30 mouse cellular contexts compared by ENCODE assay signal in the genomic region with DNA sequence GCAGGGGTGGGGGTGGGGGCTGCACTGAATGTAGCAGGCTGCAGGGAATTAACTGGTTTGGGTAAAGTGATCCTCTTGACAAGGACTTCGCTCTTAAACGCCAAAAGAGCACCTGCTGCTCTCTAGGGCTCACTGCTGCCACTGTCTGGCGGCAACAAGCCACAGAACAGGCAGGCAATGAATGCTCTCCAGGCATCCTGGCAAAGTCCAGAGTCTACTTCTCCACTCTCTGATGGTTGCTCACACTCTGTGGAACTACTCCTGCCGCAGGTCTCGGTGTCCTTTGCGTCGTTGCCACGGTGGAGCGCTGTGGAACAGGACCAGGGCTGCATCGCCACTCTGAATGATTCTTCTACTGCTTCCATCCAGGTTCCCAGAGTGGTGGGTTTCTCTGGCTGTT. TPM values are rescaled to one million over a fixed set of nuclear protein-coding genes. Genes with fewer than 3 reads are reported as not detected.
DNase-seq lines count a peak whose midpoint lies in the region; ATAC-seq and TF ChIP-seq lines count a peak whose summit lies in the region.
"Not testable (repeated sequence)": the region's sequence is repeated elsewhere in the genome, so short reads cannot be mapped to it uniquely, and the experiment has no call there.
"Had no signal": no experiment of that assay in that cellular context is flagged by ENCODE, and none has a peak within 500 bp of the region (broad histone marks: within the 10 kb centered on the region; RNA-seq: fewer than 3 reads in every experiment).

No protein-coding gene starts in this region.

- DNase-seq in liver, embryonic 11.5 days (ENCODE audit: low spot score); midbrain, embryonic 11.5 days (ENCODE audit: low spot score, missing footprints); stomach, postnatal 0 days (ENCODE audit: low spot score): not testable (repeated sequence)

- H3K4me1 ChIP-seq in forebrain, embryonic 13.5 days; hindbrain, embryonic 16.5 days (ENCODE audit: control insufficient read depth, insufficient read depth, low read depth, low read length); intestine, postnatal 0 days (replicated peaks; ENCODE audit: control insufficient read depth, insufficient read depth, low read length); liver, embryonic 11.5 days (replicated peaks; ENCODE audit: control insufficient read depth, insufficient read depth, low read length); midbrain, embryonic 11.5 days (ENCODE audit: control insufficient read depth, insufficient read depth, low read length); midbrain, embryonic 16.5 days (ENCODE audit: control insufficient read depth, insufficient read depth, low read length); stomach, postnatal 0 days (replicated peaks; ENCODE audit: control insufficient read depth, insufficient read depth): not testable (repeated sequence)

- not testable (repeated sequence) for H3K9ac ChIP-seq in forebrain, embryonic 13.5 days; hindbrain, embryonic 16.5 days (ENCODE audit: low read depth, low read length); intestine, postnatal 0 days (ENCODE audit: low read depth, low read length); liver, embryonic 11.5 days (ENCODE audit: low read depth, low read length); midbrain, embryonic 11.5 days (ENCODE audit: low read length); midbrain, embryonic 16.5 days (ENCODE audit: low read depth, low read length); stomach, postnatal 0 days (ENCODE audit: low read length)

- TF ChIP-seq EP300 in stomach, postnatal 0 days (optimal IDR thresholded peaks at IDR 0.05), result not testable (repeated sequence)

- H3K4me2 ChIP-seq in forebrain, embryonic 13.5 days; hindbrain, embryonic 16.5 days (ENCODE audit: low read length); intestine, postnatal 0 days (replicated peaks; ENCODE audit: low read depth); liver, embryonic 11.5 days; midbrain, embryonic 11.5 days; midbrain, embryonic 16.5 days (ENCODE audit: low read length); stomach, postnatal 0 days (replicated peaks; ENCODE audit: low read depth): not testable (repeated sequence)

- not testable (repeated sequence) for H3K36me3 ChIP-seq in forebrain, embryonic 13.5 days (ENCODE audit: poor library complexity, severe bottlenecking); hindbrain, embryonic 16.5 days (ENCODE audit: control insufficient read depth, insufficient read depth, low read length); intestine, postnatal 0 days (ENCODE audit: control insufficient read depth, insufficient read depth); liver, embryonic 11.5 days (ENCODE audit: control insufficient read depth, insufficient read depth, low read length); midbrain, embryonic 11.5 days (ENCODE audit: control insufficient read depth, insufficient read depth, low read length); midbrain, embryonic 16.5 days (ENCODE audit: control insufficient read depth, insufficient read depth, low read length); stomach, postnatal 0 days (ENCODE audit: control insufficient read depth, insufficient read depth, low read length)

- H3K4me3 ChIP-seq in forebrain, embryonic 13.5 days; hindbrain, embryonic 16.5 days (ENCODE audit: low read length); intestine, postnatal 0 days (ENCODE audit: low read depth, low read length); liver, embryonic 11.5 days (ENCODE audit: low read depth, low read length); midbrain, embryonic 11.5 days (ENCODE audit: low read depth, low read length); midbrain, embryonic 16.5 days (ENCODE audit: low read depth, low read length); stomach, postnatal 0 days (ENCODE audit: low read depth, low read length): not testable (repeated sequence)

- H3K27me3 ChIP-seq in forebrain, embryonic 13.5 days, result peaks cover 26% of the 10 kb centered on the region
- not testable (repeated sequence) for H3K27me3 ChIP-seq in hindbrain, embryonic 16.5 days (replicated peaks; ENCODE audit: control insufficient read depth, insufficient read depth, low read length); intestine, postnatal 0 days (replicated peaks; ENCODE audit: control insufficient read depth, insufficient read depth, low read length); midbrain, embryonic 16.5 days (ENCODE audit: control insufficient read depth, insufficient read depth, low read depth, low read length); stomach, postnatal 0 days (ENCODE audit: control insufficient read depth, insufficient read depth, low read length)
- peaks cover 11% of the 10 kb centered on the region for H3K27me3 ChIP-seq in liver, embryonic 11.5 days (replicated peaks; ENCODE audit: control insufficient read depth, insufficient read depth, low read length)
- H3K27me3 ChIP-seq in midbrain, embryonic 11.5 days (ENCODE audit: control insufficient read depth, insufficient read depth, low read length), result peaks cover 12% of the 10 kb centered on the region

- 0% methylated on average over 3 of the region's 10 CpGs for WGBS in forebrain, embryonic 13.5 days
- 0% methylated on average over 3 of the region's 10 CpGs for WGBS in hindbrain, embryonic 16.5 days
- WGBS in intestine, postnatal 0 days, result 1% methylated on average over 3 of the region's 10 CpGs
- WGBS in liver, embryonic 11.5 days, result 6% methylated on average over 3 of the region's 10 CpGs
- WGBS in midbrain, embryonic 11.5 days, result 0% methylated on average over 3 of the region's 10 CpGs
- 0% methylated on average over 3 of the region's 10 CpGs for WGBS in midbrain, embryonic 16.5 days
- 3% methylated on average over 3 of the region's 10 CpGs for WGBS in stomach, postnatal 0 days

- not testable (repeated sequence) for H3K27ac ChIP-seq in forebrain, embryonic 13.5 days; hindbrain, embryonic 16.5 days (ENCODE audit: low read depth, low read length); intestine, postnatal 0 days (ENCODE audit: low read depth, low read length); liver, embryonic 11.5 days (ENCODE audit: low read depth, low read length); midbrain, embryonic 11.5 days (ENCODE audit: low read depth, low read length); midbrain, embryonic 16.5 days (ENCODE audit: low read length); stomach, postnatal 0 days (replicated peaks)

- ATAC-seq in forebrain, embryonic 13.5 days, result peak; percentile 55; the same call in 1 of the 2 replicates
- ATAC-seq in granulocyte monocyte progenitor cell, adult 5-6 weeks (replicated peaks; ENCODE audit: poor library complexity, severe bottlenecking), result peak; percentile 9; the same call in 1 of the 2 replicates
- ATAC-seq in hindbrain, embryonic 16.5 days, result peak; percentile 64; the same call in 1 of the 2 replicates
- peak; percentile 59 for ATAC-seq in intestine, postnatal 0 days
- peak; percentile 41; the same call in 1 of the 2 replicates for ATAC-seq in liver, embryonic 11.5 days (replicated peaks; ENCODE audit: low FRiP score)
- peak; percentile 86 for ATAC-seq in midbrain, embryonic 11.5 days (ENCODE audit: low FRiP score)
- ATAC-seq in midbrain, embryonic 16.5 days, result peak; percentile 58
- ATAC-seq in stomach, postnatal 0 days (ENCODE audit: low FRiP score, low TSS enrichment), result peak; percentile 38; the same call in 1 of the 2 replicates

- H3K9me3 ChIP-seq in forebrain, embryonic 13.5 days (replicated peaks); hindbrain, embryonic 16.5 days (ENCODE audit: control insufficient read depth, low read length); intestine, postnatal 0 days (ENCODE audit: control insufficient read depth); liver, embryonic 11.5 days (ENCODE audit: control insufficient read depth, low read length); midbrain, embryonic 11.5 days (ENCODE audit: control insufficient read depth, low read length); midbrain, embryonic 16.5 days (replicated peaks; ENCODE audit: control insufficient read depth, low read length, poor library complexity, severe bottlenecking); stomach, postnatal 0 days (ENCODE audit: control insufficient read depth, low read length): not testable (repeated sequence)

- TF ChIP-seq CTCF in intestine, postnatal 0 days (IDR thresholded peaks at IDR 0.05; ENCODE audit: low read depth); stomach, postnatal 0 days (IDR thresholded peaks at IDR 0.05; ENCODE audit: low read depth): not testable (repeated sequence)

RNA-seq across cellular contexts. Expression of a gene that starts 7.8 kb away (rescaled TPM):
- polyA plus RNA-seq in forebrain, embryonic 13.5 days (2015; fragmentation: Nextera tagmentation; extraction: Ambion mirVana), result not detected in 2 replicates
- total RNA-seq in granulocyte monocyte progenitor cell, adult 5-6 weeks (2014; fragmentation: Nextera tagmentation), result not detected in 2 replicates
- not detected in 2 replicates for total RNA-seq in granulocyte monocyte progenitor cell, adult 5-6 weeks (2017)
- not detected in 2 replicates for polyA plus RNA-seq in hindbrain, embryonic 16.5 days (2015; fragmentation: Nextera tagmentation; extraction: Ambion mirVana)
- polyA plus RNA-seq in intestine, postnatal 0 days (2015; fragmentation: Nextera tagmentation; extraction: Ambion mirVana), result not detected in 2 replicates
- not detected in 2 replicates for polyA plus RNA-seq in liver, embryonic 11.5 days (2014; fragmentation: Nextera tagmentation; extraction: Ambion mirVana)
- polyA plus RNA-seq in midbrain, embryonic 11.5 days (2014; fragmentation: Nextera tagmentation; extraction: Ambion mirVana), result not detected in 2 replicates
- not detected in 2 replicates for polyA plus RNA-seq in midbrain, embryonic 16.5 days (2015; fragmentation: Nextera tagmentation; extraction: Ambion mirVana)
- not detected in 2 replicates for polyA plus RNA-seq in stomach, postnatal 0 days (2015; fragmentation: Nextera tagmentation; extraction: Ambion mirVana)
- total RNA-seq: adrenal gland, adult 8-10 months; adrenal gland, postnatal 4 days; gastrocnemius, postnatal 10 days; heart, postnatal 14 days; layer of hippocampus, postnatal 36 days; left cerebral cortex, postnatal 4 days; midbrain, postnatal 0 days; neutrophil, adult 5-6 weeks had no signal
- polyA plus RNA-seq: cerebellum, adult 2 months; cortical plate, adult 2 months; embryonic facial prominence, embryonic 14.5 days; erythroblast, embryonic 14.5 days; gonadal fat pad, adult 2 months; heart, embryonic 14.5 days; hindbrain, embryonic 10.5 days; large intestine, adult 2 months; limb, embryonic 14.5 days; liver, embryonic 14.5 days; lung, embryonic 14.5 days; midbrain, postnatal 0 days; myocyte; stomach, embryonic 15.5 days; urinary bladder, adult 2 months had no signal

RNA-seq across cellular contexts. Expression of a gene that starts 17.4 kb away (rescaled TPM):
- not detected in 2 replicates for polyA plus RNA-seq in forebrain, embryonic 13.5 days (2015; fragmentation: Nextera tagmentation; extraction: Ambion mirVana)
- 63.0 and 68.6 TPM in 2 replicates for total RNA-seq in granulocyte monocyte progenitor cell, adult 5-6 weeks (2014; fragmentation: Nextera tagmentation)
- total RNA-seq in granulocyte monocyte progenitor cell, adult 5-6 weeks (2017), result 31.0 and 37.9 TPM in 2 replicates
- polyA plus RNA-seq in hindbrain, embryonic 16.5 days (2015; fragmentation: Nextera tagmentation; extraction: Ambion mirVana), result not detected in 2 replicates
- 0.10 TPM in 1 of 2 replicates, not detected in the other for polyA plus RNA-seq in intestine, postnatal 0 days (2015; fragmentation: Nextera tagmentation; extraction: Ambion mirVana)
- not detected in 2 replicates for polyA plus RNA-seq in liver, embryonic 11.5 days (2014; fragmentation: Nextera tagmentation; extraction: Ambion mirVana)
- not detected in 2 replicates for polyA plus RNA-seq in midbrain, embryonic 11.5 days (2014; fragmentation: Nextera tagmentation; extraction: Ambion mirVana)
- polyA plus RNA-seq in midbrain, embryonic 16.5 days (2015; fragmentation: Nextera tagmentation; extraction: Ambion mirVana), result not detected in 2 replicates
- polyA plus RNA-seq in stomach, postnatal 0 days (2015; fragmentation: Nextera tagmentation; extraction: Ambion mirVana), result not detected in 2 replicates
- total RNA-seq: layer of hippocampus, postnatal 36 days; left cerebral cortex, postnatal 4 days; midbrain, postnatal 0 days had no signal
- polyA plus RNA-seq: cerebellum, adult 2 months; cortical plate, adult 2 months; erythroblast, embryonic 14.5 days; heart, embryonic 14.5 days; hindbrain, embryonic 10.5 days; lung, embryonic 14.5 days; midbrain, postnatal 0 days; myocyte had no signal

Comparison
In these comparisons a context has a peak if more than half of its experiments do, and no peak if none do; other contexts are left out.
1. ATAC-seq: peak in every context shown above with its lines; median percentile 86 in midbrain, embryonic 11.5 days; 64 in hindbrain, embryonic 16.5 days; 59 in intestine, postnatal 0 days; 58 in midbrain, embryonic 16.5 days; 55 in forebrain, embryonic 13.5 days; 41 in liver, embryonic 11.5 days; 38 in stomach, postnatal 0 days; 9 in granulocyte monocyte progenitor cell, adult 5-6 weeks.